Mouse (Mus musculus): ENCODE data around the gene Dcaf4.

GRCm38 (mm10) chr12:83562589-83562988 is 42.3 kb downstream of the Dcaf4 start:
- TF ChIP-seq CTCF (IDR thresholded peaks at IDR 0.05; ENCODE audit: low read depth, low read length): no peak
- no peak for TF ChIP-seq POLR2A (IDR thresholded peaks at IDR 0.05; ENCODE audit: extremely low read depth, insufficient read depth, low read length)

Measured in liver, adult 2 months (tissue).